Mouse (Mus musculus) stomach, embryonic 16.5 days (tissue): Measurements from ENCODE around the gene Adarb1. TPM values are rescaled to one million over a fixed set of nuclear protein-coding genes. Genes with fewer than 3 reads are reported as not detected.

Experiments used
- ATAC-seq: fragments of 200-750 bp; cut with Nextera tagmentation; 2 replicates; pipeline ENCODE4 v1.8.0; 2017; ENCODE audit warnings: moderate number of reproducible peaks, moderate TSS enrichment; ENCODE audit not compliant: insufficient read depth, low FRiP score
- H3K27ac ChIP-seq: fragments of 300-500 bp; sonication (generic); 2 replicates; pipeline ENCODE4 v1.5.1; 2014; ENCODE audit warnings: low read length
- H3K27me3 ChIP-seq: fragments of 300-500 bp; sonication (generic); 2 replicates; pipeline ENCODE4 v1.6.1; 2014; ENCODE audit warnings: low read length, control low read depth, mixed read lengths; ENCODE audit not compliant: control insufficient read depth, insufficient read depth
- H3K36me3 ChIP-seq: fragments of 300-500 bp; sonication (generic); 2 replicates; pipeline ENCODE4 v1.6.1; 2014; ENCODE audit warnings: low read length; ENCODE audit not compliant: control insufficient read depth, insufficient read depth
- H3K4me1 ChIP-seq: fragments of 300-500 bp; sonication (generic); 2 replicates; pipeline ENCODE4 v1.6.1; 2014; ENCODE audit warnings: low read length, control low read depth, mixed read lengths; ENCODE audit not compliant: control insufficient read depth, insufficient read depth
- H3K4me2 ChIP-seq: fragments of 300-500 bp; sonication (generic); 2 replicates; pipeline ENCODE4 v1.6.1; 2014; ENCODE audit warnings: low read depth, low read length, mixed read lengths
- H3K4me3 ChIP-seq: fragments of 300-500 bp; sonication (generic); replicated peaks from 2 replicates; pipeline ENCODE4 v1.5.1; 2014; ENCODE audit warnings: mild to moderate bottlenecking, low read length
- H3K9ac ChIP-seq: fragments of 300-500 bp; sonication (generic); 2 replicates; pipeline ENCODE4 v1.6.1; 2014; ENCODE audit warnings: low read length
- H3K9me3 ChIP-seq: fragments of 300-500 bp; sonication (generic); replicated peaks from 2 replicates; pipeline ENCODE4 v1.6.1; 2016; ENCODE audit warnings: low read length, control low read depth; ENCODE audit not compliant: control insufficient read depth
- WGBS: fragments of 180-500 bp; shearing (Covaris S2); extraction: QIAGEN DNeasy Blood & Tissue Kit; methylation state at CpG from one replicate; pipeline ENCODE4 v1.1.7; 2014; 5-methylcytosine and 5-hydroxymethylcytosine counted together
- polyA plus RNA-seq: library from polyadenylated mRNA; unstranded; fragments of >200 nt; fragmentation: Nextera tagmentation; extraction: Ambion mirVana; gene quantifications from 2 replicates; pipeline ENCODE4 v1.2.1, GENCODE M21; 2015

The Adarb1 gene
- polyA plus RNA-seq, 1 experiment from 2014 or later, result 8.4 TPM

GRCm38 (mm10) chr10:77324716-77325115, 93.4 kb downstream of the Adarb1 start:
- Histone ChIP-seq H3K4me1 (no peaks in the 10 kb centered on the region), H3K27me3 (no peaks in the 10 kb centered on the region), H3K9me3 (no peaks in the 10 kb centered on the region), H3K9ac (no peak overlapping the region), H3K4me2 (no peak overlapping the region), H3K36me3 (no peaks in the 10 kb centered on the region), H3K4me3 (no peak overlapping the region), H3K27ac (no peak overlapping the region)
- WGBS, result 89% methylated on average over 6 of the region's 6 CpGs
- ATAC-seq, result no peak

- ATAC-seq, result no peak
- no peaks in the 10 kb centered on the region for H3K4me1 ChIP-seq
Observed at GRCm38 (mm10) chr10:77321611-77322010, 96.5 kb downstream of the Adarb1 start.

GRCm38 (mm10) chr10:77321001-77321400, 97.1 kb downstream of the Adarb1 start:
- no peaks in the 10 kb centered on the region for H3K9me3 ChIP-seq
- no peak overlapping the region for H3K4me3 ChIP-seq
- H3K9ac ChIP-seq, result no peak overlapping the region
- no peaks in the 10 kb centered on the region for H3K36me3 ChIP-seq
- H3K4me1 ChIP-seq, result no peaks in the 10 kb centered on the region
- 88% methylated on average over 1 of the region's 1 CpGs for WGBS
- no peak overlapping the region for H3K4me2 ChIP-seq
- H3K27ac ChIP-seq, result no peak overlapping the region
- no peak for ATAC-seq
- H3K27me3 ChIP-seq, result no peaks in the 10 kb centered on the region

More at GRCm38 (mm10) chr10:77321611-77322010, 96.5 kb downstream of the Adarb1 start:
- Histone ChIP-seq H3K4me3 (no peak overlapping the region), H3K4me2 (no peak overlapping the region), H3K9me3 (no peaks in the 10 kb centered on the region), H3K9ac (no peak overlapping the region), H3K36me3 (no peaks in the 10 kb centered on the region), H3K27me3 (no peaks in the 10 kb centered on the region), H3K27ac (no peak overlapping the region)
- 84% methylated on average over 8 of the region's 8 CpGs for WGBS

DNA sequence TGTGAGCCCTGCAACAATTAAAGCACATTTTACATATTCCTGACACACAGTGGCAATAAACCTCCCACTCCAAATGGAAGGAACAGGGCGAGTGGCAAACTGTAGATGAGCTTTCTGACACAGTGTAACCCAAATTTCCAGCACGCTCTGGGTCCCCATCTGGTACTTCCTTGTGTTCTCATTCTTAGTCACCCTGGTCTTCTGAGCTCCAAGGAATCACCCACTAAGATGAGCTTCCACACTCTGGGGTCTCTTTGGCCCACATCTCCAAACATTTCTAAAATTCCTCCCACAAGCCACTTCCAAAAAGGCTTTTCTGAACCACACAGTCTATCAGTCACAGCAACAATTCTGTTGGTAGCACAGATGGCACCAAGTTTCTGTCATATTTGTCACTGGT, 102.4 kb downstream of the Adarb1 start:
- Histone ChIP-seq H3K9me3 (no peaks in the 10 kb centered on the region), H3K27me3 (no peaks in the 10 kb centered on the region), H3K9ac (no peak overlapping the region), H3K4me1 (no peaks in the 10 kb centered on the region), H3K4me3 (no peak overlapping the region), H3K36me3 (no peaks in the 10 kb centered on the region), H3K4me2 (no peak overlapping the region), H3K27ac (no peak overlapping the region)
- ATAC-seq, result no peak
- 76% methylated on average over 2 of the region's 2 CpGs for WGBS

- Histone ChIP-seq H3K9ac (no peak overlapping the region), H3K27ac (no peak overlapping the region), H3K4me2 (no peak overlapping the region), H3K27me3 (no peaks in the 10 kb centered on the region), H3K36me3 (no peaks in the 10 kb centered on the region), H3K4me1 (no peaks in the 10 kb centered on the region), H3K9me3 (no peaks in the 10 kb centered on the region), H3K4me3 (no peak overlapping the region)
- WGBS, result 65% methylated on average over 9 of the region's 9 CpGs
- no peak for ATAC-seq
Observed at GRCm38 (mm10) chr10:77314711-77315266, 103.3 kb downstream of the Adarb1 start.

- H3K27me3 ChIP-seq, result no peaks in the 10 kb centered on the region
- no peaks in the 10 kb centered on the region for H3K36me3 ChIP-seq
- H3K4me3 ChIP-seq, result no peak overlapping the region
- WGBS, result 60% methylated on average over 10 of the region's 10 CpGs
- H3K9ac ChIP-seq, result no peak overlapping the region
- no peaks in the 10 kb centered on the region for H3K4me1 ChIP-seq
- no peaks in the 10 kb centered on the region for H3K9me3 ChIP-seq
- no peak overlapping the region for H3K27ac ChIP-seq
- H3K4me2 ChIP-seq, result no peak overlapping the region
- ATAC-seq, result no peak
Observed at GRCm38 (mm10) chr10:77308978-77309377, 109.1 kb downstream of the Adarb1 start.

DNA sequence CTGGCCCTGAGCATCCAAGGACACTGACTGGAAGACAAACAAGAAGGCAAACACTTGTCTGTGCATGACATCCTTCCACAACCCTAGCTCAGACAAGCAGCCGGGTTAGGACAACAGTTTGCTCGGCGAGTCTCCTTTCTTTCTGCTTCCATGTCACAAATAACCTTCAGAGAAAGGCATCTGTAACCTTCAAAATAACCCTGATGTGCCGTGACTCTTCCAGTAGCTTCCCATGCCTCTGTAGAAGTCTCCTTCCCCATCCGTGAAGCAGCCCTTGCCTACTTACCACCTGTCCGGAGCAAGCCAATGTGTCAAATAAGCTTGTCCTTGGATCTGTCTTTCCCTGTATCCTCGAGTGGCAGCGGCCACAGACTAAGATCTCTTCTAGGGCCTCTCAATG, 112.3 kb downstream of the Adarb1 start:
- 75% methylated on average over 8 of the region's 8 CpGs for WGBS

GRCm38 (mm10) chr10:77304840-77305533, 113.1 kb downstream of the Adarb1 start:
- 56% methylated on average over 4 of the region's 4 CpGs for WGBS
- Histone ChIP-seq H3K27me3 (no peaks in the 10 kb centered on the region), H3K9me3 (no peaks in the 10 kb centered on the region), H3K4me3 (no peak overlapping the region), H3K9ac (no peak overlapping the region), H3K27ac (no peak overlapping the region), H3K4me1 (no peaks in the 10 kb centered on the region), H3K4me2 (no peak overlapping the region), H3K36me3 (no peaks in the 10 kb centered on the region)
- no peak for ATAC-seq

More for the DNA sequence above, 112.3 kb downstream of the Adarb1 start:
- H3K27ac ChIP-seq, result no peak overlapping the region
- no peaks in the 10 kb centered on the region for H3K4me1 ChIP-seq
- H3K27me3 ChIP-seq, result no peaks in the 10 kb centered on the region
- H3K4me2 ChIP-seq, result no peak overlapping the region
- no peaks in the 10 kb centered on the region for H3K9me3 ChIP-seq
- no peak overlapping the region for H3K9ac ChIP-seq
- no peaks in the 10 kb centered on the region for H3K36me3 ChIP-seq
- no peak overlapping the region for H3K4me3 ChIP-seq
- no peak for ATAC-seq

- 77% methylated on average over 3 of the region's 3 CpGs for WGBS
- Histone ChIP-seq H3K27ac (no peak overlapping the region), H3K36me3 (no peaks in the 10 kb centered on the region), H3K4me1 (no peaks in the 10 kb centered on the region), H3K4me2 (no peak overlapping the region), H3K27me3 (no peaks in the 10 kb centered on the region), H3K4me3 (no peak overlapping the region), H3K9ac (no peak overlapping the region), H3K9me3 (no peaks in the 10 kb centered on the region)
- ATAC-seq, result no peak
Observed at GRCm38 (mm10) chr10:77304362-77304761, 113.7 kb downstream of the Adarb1 start.
